Mouse (Mus musculus) hematopoietic stem cell, adult 5-6 weeks (primary cell): ENCODE measurements around the gene Slc25a5. TPM values are rescaled to one million over a fixed set of nuclear protein-coding genes. Genes with fewer than 3 reads are reported as not detected.

Source experiments
- ATAC-seq, 2 experiments: fragments of 125-278 bp in 1 of 2; replicated peaks in 1 of 2; 2 replicates each; pipeline ENCODE4 v1.8.0; 2016 to 2017; ENCODE audit warnings: inconsistent platforms in 2 of 2, mild to moderate bottlenecking in 2 of 2, moderate number of reproducible peaks in 2 of 2, low read depth in 1 of 2, moderate TSS enrichment in 1 of 2; ENCODE audit not compliant: low FRiP score in 2 of 2, poor library complexity in 2 of 2, severe bottlenecking in 2 of 2, insufficient read depth in 1 of 2, low TSS enrichment in 1 of 2
- total RNA-seq: library from RNA; stranded (forward); fragments of 172-1452, 232-1000 nt; gene quantifications from 2 replicates; pipeline ENCODE4 v1.2.3, GENCODE M21; 2017

Slc25a5 gene
- total RNA-seq, 1 experiment from 2014 or later: 527 TPM

DNA sequence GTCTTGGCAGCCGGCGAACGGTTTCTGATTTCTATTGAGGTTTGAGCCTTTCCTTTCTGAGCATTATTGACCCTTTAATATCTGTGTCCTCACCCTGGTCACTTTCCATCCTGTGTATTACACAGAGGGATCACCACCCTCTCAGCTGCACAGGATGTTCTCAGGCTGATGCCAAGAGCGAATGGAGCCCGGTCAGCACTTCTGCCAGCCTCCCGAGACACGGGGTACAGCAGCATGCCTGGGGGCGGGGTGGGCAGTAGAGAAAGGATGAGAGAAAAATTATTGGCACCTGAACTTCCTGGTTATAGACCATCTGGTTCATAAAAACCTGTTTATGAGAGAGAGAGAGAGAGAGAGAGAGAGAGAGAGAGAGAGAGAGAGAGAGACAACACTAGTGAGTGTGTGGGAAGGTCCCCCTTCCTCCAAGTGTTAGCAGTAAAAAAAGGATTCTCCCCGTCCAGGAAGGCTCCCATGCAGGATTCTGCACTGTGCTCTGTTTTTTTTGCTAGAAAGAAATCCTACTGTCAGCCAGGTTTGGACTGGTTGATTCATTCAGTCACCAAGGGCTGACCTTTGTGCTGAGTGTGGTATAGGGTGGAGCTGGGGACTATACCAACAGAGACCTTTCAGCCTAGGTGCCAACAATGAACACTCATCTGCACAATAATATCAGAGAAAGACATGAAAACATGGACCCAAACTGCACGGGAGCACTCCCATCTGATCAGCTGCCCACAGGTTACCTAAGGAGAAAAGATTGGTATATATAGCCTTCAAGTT lies 28.7 kb downstream of the Slc25a5 start:
- no peak for ATAC-seq

DNA sequence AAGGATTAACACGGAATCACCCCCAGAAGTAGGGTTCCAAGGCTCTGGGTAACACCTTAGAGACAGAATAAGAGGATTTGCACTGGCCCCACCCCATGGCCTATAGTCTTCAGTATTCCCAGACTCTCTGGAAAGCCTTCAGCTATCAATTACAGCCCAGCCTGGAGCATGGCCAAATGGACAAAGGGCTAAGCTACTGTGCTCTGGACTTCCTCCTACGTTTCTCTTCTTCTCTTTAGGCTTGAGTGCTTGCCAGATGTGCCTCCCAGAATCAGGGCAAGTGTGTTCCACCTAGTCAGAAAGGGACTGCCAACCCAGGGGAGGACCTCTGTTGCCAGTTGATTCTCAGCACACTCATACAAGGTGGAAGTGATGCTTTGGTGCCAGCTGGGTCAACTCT lies 29.6 kb downstream of the Slc25a5 start:
- ATAC-seq: no peak

DNA sequence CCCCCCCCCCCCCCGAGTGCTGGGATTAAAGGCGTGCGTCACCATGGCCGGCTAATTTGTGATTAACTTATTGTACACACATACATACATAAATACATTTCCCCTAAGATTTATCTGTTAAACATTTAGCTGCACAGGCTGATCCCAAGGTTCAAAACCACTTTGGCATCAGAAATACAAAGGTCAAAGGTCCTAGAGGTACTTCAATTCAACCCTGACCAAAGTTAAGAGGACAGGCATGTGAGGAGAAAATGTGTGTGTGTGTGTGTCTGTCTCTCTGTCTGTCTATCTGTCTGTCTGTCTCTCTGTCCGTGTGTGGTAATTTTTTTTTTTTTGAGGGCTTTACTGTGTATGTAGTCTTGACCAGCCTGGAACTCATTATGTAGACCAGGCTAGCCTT lies 31.4 kb downstream of the Slc25a5 start:
- no peak for ATAC-seq

DNA sequence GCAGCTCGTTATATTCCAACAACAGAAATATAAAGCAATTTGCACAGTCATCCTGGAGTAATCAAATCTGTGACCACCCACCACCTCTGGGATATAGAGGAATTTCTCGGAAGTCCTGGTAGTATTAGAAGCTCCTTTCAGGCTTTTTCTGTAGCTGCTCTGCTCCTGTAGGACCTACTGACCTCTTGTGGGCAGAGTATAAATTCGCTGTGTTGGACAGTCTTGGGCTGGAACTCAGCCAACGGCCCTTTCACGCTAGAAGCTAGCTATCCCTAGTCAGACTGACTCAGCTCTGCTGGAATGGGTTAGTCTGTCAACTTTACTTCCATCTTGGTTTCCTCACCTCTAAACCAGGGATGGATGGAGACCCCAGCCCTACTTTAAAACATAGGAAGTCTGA lies 34.8 kb downstream of the Slc25a5 start:
- no peak for ATAC-seq

DNA sequence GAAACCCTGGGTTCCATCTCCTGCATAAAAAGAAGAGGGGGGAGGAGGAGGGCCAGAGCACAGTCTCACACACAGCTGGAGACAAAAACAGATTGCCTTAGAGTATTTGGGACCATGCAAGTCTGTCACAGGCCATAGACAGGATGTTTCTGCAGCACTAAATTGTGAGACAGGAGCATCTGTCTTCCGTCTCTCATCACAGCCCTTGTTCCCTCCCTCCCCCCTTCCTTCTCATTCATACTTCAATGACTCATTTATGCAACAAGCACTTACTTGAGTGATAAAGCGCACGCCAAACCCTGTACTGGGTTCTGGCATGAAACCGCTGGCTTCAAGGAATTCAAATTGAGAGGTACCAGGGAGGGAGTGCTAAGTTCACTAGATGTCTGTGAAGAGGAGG lies 36.2 kb downstream of the Slc25a5 start:
- no peak for ATAC-seq

DNA sequence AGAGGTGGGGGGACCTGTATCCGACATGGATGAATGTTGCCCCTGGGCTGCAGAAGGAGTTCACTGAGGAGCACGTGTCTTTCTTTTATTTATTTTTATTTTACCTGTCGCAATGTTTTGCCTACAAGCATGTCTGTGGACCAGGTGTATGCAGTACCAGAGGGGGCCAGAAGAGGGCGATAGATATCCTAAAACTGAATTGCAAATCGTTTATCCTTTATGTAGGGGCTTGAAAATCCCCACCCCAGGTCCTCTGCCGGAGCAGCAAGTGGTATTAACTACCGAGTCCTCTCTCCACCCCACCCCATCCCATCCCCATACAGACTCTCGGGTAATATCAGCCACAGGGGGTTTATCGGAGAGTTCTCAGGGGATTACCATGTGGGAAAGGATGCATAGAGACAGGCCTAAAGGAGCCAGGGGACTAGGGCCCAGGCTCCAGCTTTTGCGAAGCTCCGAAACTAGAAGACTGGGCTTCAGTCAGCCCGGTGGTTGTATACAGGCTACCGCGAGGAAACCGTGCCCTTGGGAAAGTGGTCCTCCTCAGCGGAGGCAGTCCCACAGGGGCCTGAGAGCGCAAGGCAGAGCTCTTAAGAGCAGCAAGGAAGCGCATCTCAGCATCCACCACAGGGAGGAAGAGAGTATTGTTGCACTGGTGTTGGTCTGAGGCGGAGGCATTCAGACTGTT lies 38.1 kb downstream of the Slc25a5 start:
- ATAC-seq: peak in 1 of 2 experiments; percentile 42; a peak in 1 of 4 replicates

DNA sequence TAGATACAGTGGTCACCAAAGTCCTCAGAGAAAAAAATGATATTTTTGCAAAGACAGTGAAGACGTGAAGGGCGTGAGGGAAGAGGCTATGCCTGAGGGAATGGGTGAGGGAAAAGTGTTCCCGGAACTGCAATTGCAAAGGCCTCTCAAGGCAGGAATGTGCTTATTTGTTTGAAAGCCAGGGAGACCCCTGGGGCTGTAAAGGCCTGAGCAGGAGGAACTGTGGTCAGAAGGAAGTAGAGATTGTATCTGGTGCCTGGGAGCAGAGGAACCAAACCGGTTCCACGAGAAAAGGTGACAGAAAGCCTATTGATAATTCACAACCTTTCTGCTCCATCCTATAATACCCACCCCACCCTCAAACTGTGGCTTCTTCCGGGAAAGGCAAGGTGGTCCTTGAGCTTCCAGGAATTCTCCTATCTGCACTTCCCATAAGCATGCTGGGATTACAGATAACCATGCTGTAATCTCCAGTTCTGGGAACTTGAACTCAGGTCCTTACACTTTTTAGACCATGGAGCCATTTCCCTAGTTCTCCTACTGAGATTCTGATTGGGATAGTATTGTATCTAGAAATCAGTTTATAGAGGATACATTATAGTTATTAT lies 41.7 kb downstream of the Slc25a5 start:
- ATAC-seq: no peak

DNA sequence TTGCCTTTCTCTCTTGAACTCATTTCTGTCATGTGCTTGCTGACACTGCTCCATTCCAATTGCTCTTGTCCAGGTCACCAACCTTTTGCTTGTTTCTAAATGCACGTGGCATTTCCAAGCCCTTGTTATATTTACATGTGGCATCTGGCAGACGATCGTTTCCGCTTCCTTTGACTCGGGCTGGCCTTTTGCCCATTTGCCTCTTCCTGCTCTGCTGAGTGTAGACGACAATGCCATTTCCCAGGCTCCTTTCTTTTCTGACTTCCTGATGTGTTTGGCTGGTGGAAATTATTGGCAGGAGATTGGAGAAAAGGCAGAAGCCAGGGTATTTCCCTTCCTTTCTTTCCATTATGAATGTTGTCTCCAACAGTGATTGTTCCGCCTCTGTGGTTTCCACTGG lies 43.9 kb downstream of the Slc25a5 start:
- 0 out of 4 replicates have a peak, but pooled peaks of 1 of the 2 experiments have one; percentile 32 for ATAC-seq

DNA sequence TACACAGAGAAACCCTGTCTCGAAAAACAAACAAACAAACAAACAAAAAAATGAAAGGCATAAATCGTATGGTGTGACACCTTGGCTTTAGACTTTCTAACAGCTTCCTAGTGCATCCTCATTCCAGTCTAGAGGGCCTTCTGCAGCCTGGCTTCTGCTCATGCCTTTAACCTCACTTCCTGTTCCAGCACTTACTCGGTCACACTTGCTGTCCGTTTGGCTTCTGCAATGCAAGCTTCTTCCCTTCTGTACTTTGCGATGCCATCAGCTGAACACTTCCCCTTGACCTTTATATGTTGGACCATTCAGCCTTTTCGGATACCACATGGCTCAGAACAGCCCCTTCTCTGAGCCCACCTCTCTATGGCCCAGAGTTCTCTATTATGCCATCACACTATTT lies 46.2 kb downstream of the Slc25a5 start:
- ATAC-seq: peak in 1 of 2 experiments; percentile 25; a peak in 1 of 4 replicates

DNA sequence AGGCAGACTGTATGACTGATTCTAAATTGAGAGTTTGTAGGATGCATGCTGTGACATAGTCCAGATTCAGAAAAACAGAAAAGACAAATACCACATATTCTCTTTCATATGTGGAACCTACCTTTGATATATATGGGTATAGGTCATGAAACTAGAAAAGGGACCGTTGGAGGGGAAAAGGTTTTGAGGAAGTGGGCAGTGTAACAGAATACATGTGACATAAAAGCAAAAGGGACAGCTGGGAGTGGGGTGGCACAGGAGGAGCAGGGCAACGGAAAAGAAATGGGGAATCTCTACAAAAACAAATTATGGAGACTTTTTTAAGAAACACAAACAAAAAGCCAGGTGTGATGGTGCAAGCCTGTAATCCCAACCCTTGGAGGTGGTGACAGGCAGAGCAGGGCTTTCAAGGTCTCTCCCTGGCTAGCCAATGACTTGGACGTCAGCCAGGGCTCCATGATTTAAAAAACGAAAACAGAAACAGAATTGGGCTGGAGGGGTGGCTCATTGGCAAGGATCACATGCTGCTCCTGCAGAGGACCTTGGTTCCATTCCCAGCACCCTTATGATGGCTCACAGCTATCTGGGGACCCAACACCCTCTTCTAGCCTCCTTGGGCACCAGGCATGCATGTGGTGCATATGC lies 48.0 kb downstream of the Slc25a5 start:
- peak; percentile 46 to 60; a peak in 2 of 4 replicates for ATAC-seq

DNA sequence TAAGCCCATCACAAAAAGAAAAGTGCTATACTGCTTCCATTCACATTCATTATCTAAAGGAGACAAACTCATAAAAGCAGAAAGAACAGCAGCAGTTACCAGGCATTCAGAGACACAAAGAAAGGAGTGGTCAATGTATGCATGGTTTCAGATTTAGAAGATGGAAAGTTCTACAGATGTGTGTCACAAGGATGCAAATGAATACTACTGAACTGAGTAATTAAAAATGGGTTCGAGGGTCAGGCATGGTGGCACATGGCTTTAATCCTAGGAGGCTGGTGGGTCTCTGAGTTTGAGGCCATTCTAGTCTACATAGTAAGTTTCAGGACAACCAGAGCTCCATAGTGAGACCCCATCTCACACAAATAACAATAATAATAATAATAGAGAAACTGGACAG lies 51.7 kb downstream of the Slc25a5 start:
- no peak for ATAC-seq

Other genes with a start within 250 kb of the Slc25a5 start
- gene Pgrmc1, start 197.4 kb upstream of the Slc25a5 start, total RNA-seq: 83.2 and 101 TPM in 2 replicates
- 10.7 and 12.1 TPM in 2 replicates for gene Akap17b, start 150.3 kb upstream of the Slc25a5 start, total RNA-seq
- gene Slc25a43, start 52.0 kb upstream of the Slc25a5 start, total RNA-seq: 1.8 and 2.2 TPM in 2 replicates
- 10.0 and 12.4 TPM in 2 replicates for gene Ube2a, start 78.2 kb downstream of the Slc25a5 start, total RNA-seq
- 72.4 and 76.5 TPM in 2 replicates for gene C330007P06Rik, start 78.5 kb downstream of the Slc25a5 start, total RNA-seq
- 9.9 and 11.6 TPM in 2 replicates for gene Nkrf, start 107.2 kb downstream of the Slc25a5 start, total RNA-seq
- 120 and 122 TPM in 2 replicates for gene Sept6, start 196.1 kb downstream of the Slc25a5 start, total RNA-seq